Mouse (Mus musculus): ENCODE data around the gene Adamts16. TPM values are rescaled to one million over a fixed set of nuclear protein-coding genes. Genes with fewer than 3 reads are reported as not detected.

Adamts16 gene
- polyA plus RNA-seq, 1 experiment from 2014 or later: 1.1 TPM

- no peak overlapping the region for H3K4me2 ChIP-seq (replicated peaks; ENCODE audit: low read depth, low read length)
- no peak overlapping the region for H3K27ac ChIP-seq (ENCODE audit: low read length)
- no peak for ATAC-seq (ENCODE audit: insufficient number of reproducible peaks, insufficient read depth, low FRiP score, low read depth)
- H3K27me3 ChIP-seq (ENCODE audit: control insufficient read depth, insufficient read depth, low read length): no peaks in the 10 kb centered on the region
- H3K9ac ChIP-seq (replicated peaks; ENCODE audit: low read depth, low read length): no peak overlapping the region
- H3K36me3 ChIP-seq (ENCODE audit: control insufficient read depth, insufficient read depth, low read length): no peaks in the 10 kb centered on the region
- no peak overlapping the region for H3K4me3 ChIP-seq (ENCODE audit: low read depth, low read length)
- H3K9me3 ChIP-seq (ENCODE audit: control insufficient read depth, low read depth, low read length): no peaks in the 10 kb centered on the region
- no peaks in the 10 kb centered on the region for H3K4me1 ChIP-seq (ENCODE audit: control insufficient read depth, insufficient read depth, low read length)
These were observed 74.1 kb downstream of the Adamts16 start for GRCm38 (mm10) chr13:70767462-70767861.

DNA sequence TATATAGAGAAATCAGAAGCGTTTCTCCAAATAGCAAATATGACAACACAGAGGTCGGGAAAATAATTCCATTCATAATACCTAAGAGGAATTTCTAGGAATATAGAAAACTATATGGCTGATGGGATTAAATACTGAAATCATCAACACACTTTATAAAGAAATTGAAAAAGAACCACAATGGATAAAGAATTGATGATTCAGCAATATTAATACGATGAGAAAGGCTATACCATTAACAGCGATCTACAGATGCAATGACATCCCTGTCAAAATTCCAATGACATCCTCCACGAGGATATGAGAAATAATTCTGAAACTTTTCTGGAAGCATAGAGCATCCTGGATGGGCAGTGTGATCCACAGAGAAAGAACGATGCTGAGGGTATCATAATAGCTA is 76.9 kb downstream of the Adamts16 start:
- H3K36me3 ChIP-seq (ENCODE audit: control insufficient read depth, insufficient read depth, low read length): no peaks in the 10 kb centered on the region
- no peak overlapping the region for H3K4me2 ChIP-seq (replicated peaks; ENCODE audit: low read depth, low read length)
- H3K9me3 ChIP-seq (ENCODE audit: control insufficient read depth, low read depth, low read length): no peaks in the 10 kb centered on the region
- WGBS: 87% methylated on average over 6 of the region's 6 CpGs
- no peak overlapping the region for H3K27ac ChIP-seq (ENCODE audit: low read length)
- no peak for ATAC-seq (ENCODE audit: insufficient number of reproducible peaks, insufficient read depth, low FRiP score, low read depth)
- no peak overlapping the region for H3K9ac ChIP-seq (replicated peaks; ENCODE audit: low read depth, low read length)
- H3K4me3 ChIP-seq (ENCODE audit: low read depth, low read length): no peak overlapping the region
- no peaks in the 10 kb centered on the region for H3K4me1 ChIP-seq (ENCODE audit: control insufficient read depth, insufficient read depth, low read length)
- H3K27me3 ChIP-seq (ENCODE audit: control insufficient read depth, insufficient read depth, low read length): no peaks in the 10 kb centered on the region

DNA sequence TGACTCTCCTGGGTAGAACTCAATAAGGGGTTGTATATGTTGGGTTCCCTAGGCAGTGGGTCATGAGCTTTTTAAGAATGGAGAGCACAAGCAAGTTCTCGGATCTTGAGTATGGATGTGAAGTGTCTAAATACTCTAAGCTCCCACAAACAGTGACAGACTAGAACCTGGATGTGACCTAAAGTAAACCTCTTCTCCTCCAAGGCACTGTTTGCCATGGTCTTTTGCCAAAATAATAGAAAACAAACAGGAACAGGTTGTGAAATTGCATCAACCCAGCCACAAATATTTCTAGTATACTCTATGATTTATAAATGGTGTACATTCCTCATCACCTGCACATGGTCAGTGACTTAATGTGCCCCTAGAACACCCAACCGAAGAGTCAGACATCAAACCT is 79.0 kb downstream of the Adamts16 start:
- Histone ChIP-seq H3K9me3 (ENCODE audit: control insufficient read depth, low read depth, low read length) (no peaks in the 10 kb centered on the region), H3K27ac (ENCODE audit: low read length) (no peak overlapping the region), H3K4me2 (replicated peaks; ENCODE audit: low read depth, low read length) (no peak overlapping the region), H3K27me3 (ENCODE audit: control insufficient read depth, insufficient read depth, low read length) (no peaks in the 10 kb centered on the region), H3K9ac (replicated peaks; ENCODE audit: low read depth, low read length) (no peak overlapping the region), H3K4me1 (ENCODE audit: control insufficient read depth, insufficient read depth, low read length) (no peaks in the 10 kb centered on the region), H3K36me3 (ENCODE audit: control insufficient read depth, insufficient read depth, low read length) (no peaks in the 10 kb centered on the region), H3K4me3 (ENCODE audit: low read depth, low read length) (no peak overlapping the region)
- no peak for ATAC-seq (ENCODE audit: insufficient number of reproducible peaks, insufficient read depth, low FRiP score, low read depth)
- WGBS: 83% methylated on average over 2 of the region's 2 CpGs

- WGBS: 48% methylated on average over 2 of the region's 2 CpGs
- no peak overlapping the region for H3K4me2 ChIP-seq (replicated peaks; ENCODE audit: low read depth, low read length)
- H3K4me1 ChIP-seq (ENCODE audit: control insufficient read depth, insufficient read depth, low read length): no peaks in the 10 kb centered on the region
- H3K27ac ChIP-seq (ENCODE audit: low read length): no peak overlapping the region
- no peak for ATAC-seq (ENCODE audit: insufficient number of reproducible peaks, insufficient read depth, low FRiP score, low read depth)
- H3K9ac ChIP-seq (replicated peaks; ENCODE audit: low read depth, low read length): no peak overlapping the region
- no peak overlapping the region for H3K4me3 ChIP-seq (ENCODE audit: low read depth, low read length)
- no peaks in the 10 kb centered on the region for H3K9me3 ChIP-seq (ENCODE audit: control insufficient read depth, low read depth, low read length)
- no peaks in the 10 kb centered on the region for H3K27me3 ChIP-seq (ENCODE audit: control insufficient read depth, insufficient read depth, low read length)
- H3K36me3 ChIP-seq (ENCODE audit: control insufficient read depth, insufficient read depth, low read length): no peaks in the 10 kb centered on the region
These were observed 80.3 kb downstream of the Adamts16 start for GRCm38 (mm10) chr13:70761312-70761711.

GRCm38 (mm10) chr13:70760186-70760585 is 81.4 kb downstream of the Adamts16 start:
- ATAC-seq (ENCODE audit: insufficient number of reproducible peaks, insufficient read depth, low FRiP score, low read depth): no peak
- no peak overlapping the region for H3K27ac ChIP-seq (ENCODE audit: low read length)
- over 99% methylated on average over 9 of the region's 9 CpGs for WGBS
- no peak overlapping the region for H3K9ac ChIP-seq (replicated peaks; ENCODE audit: low read depth, low read length)
- no peaks in the 10 kb centered on the region for H3K9me3 ChIP-seq (ENCODE audit: control insufficient read depth, low read depth, low read length)
- no peaks in the 10 kb centered on the region for H3K4me1 ChIP-seq (ENCODE audit: control insufficient read depth, insufficient read depth, low read length)
- no peaks in the 10 kb centered on the region for H3K36me3 ChIP-seq (ENCODE audit: control insufficient read depth, insufficient read depth, low read length)
- H3K4me2 ChIP-seq (replicated peaks; ENCODE audit: low read depth, low read length): no peak overlapping the region
- H3K27me3 ChIP-seq (ENCODE audit: control insufficient read depth, insufficient read depth, low read length): no peaks in the 10 kb centered on the region
- H3K4me3 ChIP-seq (ENCODE audit: low read depth, low read length): no peak overlapping the region

DNA sequence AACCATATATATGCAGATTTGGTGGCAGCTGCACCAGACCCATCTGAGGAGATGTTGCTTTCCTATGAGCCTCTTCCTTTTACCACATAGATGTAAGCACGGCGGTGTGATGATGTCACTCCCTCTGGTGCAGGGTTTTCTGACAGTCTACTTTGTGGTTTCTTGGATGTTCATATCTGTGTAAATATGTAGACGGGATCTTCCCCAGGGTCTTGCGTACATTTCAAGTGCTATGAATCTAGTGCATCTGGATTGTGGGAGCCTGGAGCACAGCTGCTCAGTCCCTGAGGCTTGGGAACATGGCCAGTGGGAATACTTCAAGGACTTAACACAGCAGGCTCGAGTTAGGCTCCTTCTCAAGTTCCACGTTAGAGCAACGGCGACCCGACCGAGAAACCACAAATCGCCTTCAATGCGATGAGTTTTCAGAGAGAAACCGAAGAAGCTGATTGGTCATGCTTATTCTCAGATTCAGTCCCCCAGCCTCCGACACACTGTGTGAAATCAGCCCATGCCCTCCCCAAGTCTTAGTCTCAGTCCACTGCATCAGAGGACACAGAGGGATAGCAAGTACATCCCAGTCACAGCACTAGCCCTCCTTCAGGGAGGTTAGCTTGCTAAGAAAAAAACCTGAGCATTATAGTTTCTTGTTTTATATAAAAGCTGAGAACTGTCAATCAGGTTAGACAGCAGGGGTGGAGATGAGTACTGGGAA is 95.2 kb downstream of the Adamts16 start:
- Histone ChIP-seq H3K9me3 (ENCODE audit: control insufficient read depth, low read depth, low read length) (no peaks in the 10 kb centered on the region), H3K4me2 (replicated peaks; ENCODE audit: low read depth, low read length) (no peak overlapping the region), H3K36me3 (ENCODE audit: control insufficient read depth, insufficient read depth, low read length) (no peaks in the 10 kb centered on the region), H3K27ac (ENCODE audit: low read length) (no peak overlapping the region), H3K27me3 (ENCODE audit: control insufficient read depth, insufficient read depth, low read length) (no peaks in the 10 kb centered on the region), H3K4me1 (ENCODE audit: control insufficient read depth, insufficient read depth, low read length) (0 out of 2 replicates have a peak, but pooled peaks cover 6% of the 10 kb centered on the region), H3K9ac (replicated peaks; ENCODE audit: low read depth, low read length) (no peak overlapping the region), H3K4me3 (ENCODE audit: low read depth, low read length) (no peak overlapping the region)
- no peak; the same call in 1 of the 2 replicates for ATAC-seq (ENCODE audit: insufficient number of reproducible peaks, insufficient read depth, low FRiP score, low read depth)
- WGBS: 68% methylated on average over 14 of the region's 14 CpGs

GRCm38 (mm10) chr13:70744416-70745038 is 97.1 kb downstream of the Adamts16 start:
- H3K27me3 ChIP-seq (ENCODE audit: control insufficient read depth, insufficient read depth, low read length): no peaks in the 10 kb centered on the region
- H3K27ac ChIP-seq (ENCODE audit: low read length): peak overlapping the region; percentile 83
- H3K9me3 ChIP-seq (ENCODE audit: control insufficient read depth, low read depth, low read length): no peaks in the 10 kb centered on the region
- 0 out of 2 replicates have a peak, but pooled peaks cover 6% of the 10 kb centered on the region for H3K4me1 ChIP-seq (ENCODE audit: control insufficient read depth, insufficient read depth, low read length)
- H3K4me2 ChIP-seq (replicated peaks; ENCODE audit: low read depth, low read length): no peak overlapping the region
- 65% methylated on average over 5 of the region's 5 CpGs for WGBS
- ATAC-seq (ENCODE audit: insufficient number of reproducible peaks, insufficient read depth, low FRiP score, low read depth): 0 out of 2 replicates have a peak, but pooled peaks have one; percentile 18
- no peaks in the 10 kb centered on the region for H3K36me3 ChIP-seq (ENCODE audit: control insufficient read depth, insufficient read depth, low read length)
- no peak overlapping the region for H3K4me3 ChIP-seq (ENCODE audit: low read depth, low read length)
- H3K9ac ChIP-seq (replicated peaks; ENCODE audit: low read depth, low read length): no peak overlapping the region

DNA sequence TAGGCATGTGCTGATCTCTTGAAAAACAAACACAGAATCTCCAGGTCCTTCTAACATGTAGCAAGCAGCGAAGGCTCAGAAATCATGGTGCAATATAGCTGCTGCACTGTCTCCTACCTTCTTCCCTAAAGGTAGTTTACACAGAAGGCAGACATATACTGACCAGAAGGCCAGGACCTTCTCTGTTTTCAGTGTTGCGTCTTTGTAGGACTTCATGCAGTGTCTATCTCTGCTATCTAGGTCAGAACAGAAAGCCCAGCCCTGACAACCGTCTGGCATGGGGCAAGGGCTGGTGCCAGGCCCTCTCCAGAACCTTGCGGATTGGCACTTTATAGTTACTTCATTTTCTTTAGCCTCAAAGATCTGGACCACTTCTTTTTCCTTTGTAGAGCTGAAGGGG is 98.9 kb downstream of the Adamts16 start:
- ATAC-seq (ENCODE audit: insufficient number of reproducible peaks, insufficient read depth, low FRiP score, low read depth): no peak
- WGBS: 87% methylated on average over 4 of the region's 4 CpGs

More for the DNA sequence above, 98.9 kb downstream of the Adamts16 start:
- no peak overlapping the region for H3K4me3 ChIP-seq (ENCODE audit: low read depth, low read length)
- no peaks in the 10 kb centered on the region for H3K36me3 ChIP-seq (ENCODE audit: control insufficient read depth, insufficient read depth, low read length)
- no peak overlapping the region for H3K27ac ChIP-seq (ENCODE audit: low read length)
- H3K4me1 ChIP-seq (ENCODE audit: control insufficient read depth, insufficient read depth, low read length): 0 out of 2 replicates have a peak, but pooled peaks cover 6% of the 10 kb centered on the region
- no peaks in the 10 kb centered on the region for H3K9me3 ChIP-seq (ENCODE audit: control insufficient read depth, low read depth, low read length)
- no peaks in the 10 kb centered on the region for H3K27me3 ChIP-seq (ENCODE audit: control insufficient read depth, insufficient read depth, low read length)
- H3K9ac ChIP-seq (replicated peaks; ENCODE audit: low read depth, low read length): no peak overlapping the region
- H3K4me2 ChIP-seq (replicated peaks; ENCODE audit: low read depth, low read length): no peak overlapping the region
